Mouse (Mus musculus) cortical plate, adult 2 months (tissue): ENCODE data around the gene Mycbp.

Experiments used
- CTCF ChIP-seq: fragments of 200-500 bp; IDR thresholded peaks from 2 replicates; pipeline ENCODE4 v1.5.1; 2011; ENCODE audit warnings: mild to moderate bottlenecking, control low read depth, low read length; ENCODE audit not compliant: insufficient read depth; ENCODE audit errors: extremely low read depth
- POLR2A ChIP-seq: fragments of 200-500 bp; IDR thresholded peaks from 2 replicates; pipeline ENCODE4 v1.6.1; 2011; ENCODE audit warnings: mild to moderate bottlenecking, low read length, control low read depth; ENCODE audit not compliant: insufficient read depth; ENCODE audit errors: extremely low read depth

GRCm38 (mm10) chr4:123898696-123899095 is 5.9 kb upstream of the Mycbp start:
- no peak for TF ChIP-seq POLR2A
- peak; percentile 78 for TF ChIP-seq CTCF
